Mouse (Mus musculus) limb, embryonic 11.5 days (tissue): ENCODE results near the gene Nhp2. TPM values are rescaled to one million over a fixed set of nuclear protein-coding genes. Genes with fewer than 3 reads are reported as not detected.
"Not testable (repeated sequence)": the region's sequence is repeated elsewhere in the genome, so short reads cannot be mapped to it uniquely, and the experiment has no call there.

ENCODE experiments used
- ATAC-seq: fragments of 200-750 bp; cut with Nextera tagmentation; 2 replicates; pipeline ENCODE4 v1.8.0; 2017; ENCODE audit warnings: low read depth; ENCODE audit not compliant: insufficient number of reproducible peaks, low FRiP score, low TSS enrichment
- DNase-seq: peaks from one replicate; pipeline ENCODE4 v3.0.0-alpha.2; 2015; ENCODE audit warnings: low spot score
- H3K27ac ChIP-seq: fragments of 300-500 bp; sonication (generic); replicated peaks from 2 replicates; pipeline ENCODE4 v1.5.1; 2014; ENCODE audit warnings: low read depth, mild to moderate bottlenecking, low read length
- H3K27me3 ChIP-seq: fragments of 300-500 bp; sonication (generic); 2 replicates; pipeline ENCODE4 v1.6.1; 2014; ENCODE audit warnings: mild to moderate bottlenecking, low read length, mixed read lengths; ENCODE audit not compliant: control insufficient read depth, insufficient read depth
- H3K36me3 ChIP-seq: fragments of 300-500 bp; sonication (generic); 2 replicates; pipeline ENCODE4 v1.6.1; 2014; ENCODE audit warnings: mild to moderate bottlenecking, low read length, moderate library complexity, mixed read lengths; ENCODE audit not compliant: control insufficient read depth, insufficient read depth
- H3K4me1 ChIP-seq: fragments of 300-500 bp; sonication (generic); 2 replicates; pipeline ENCODE4 v1.6.1; 2014; ENCODE audit warnings: low read length, mixed read lengths; ENCODE audit not compliant: control insufficient read depth, insufficient read depth
- H3K4me2 ChIP-seq: fragments of 300-500 bp; sonication (generic); 2 replicates; pipeline ENCODE4 v1.6.1; 2014; ENCODE audit warnings: low read depth, mild to moderate bottlenecking, moderate library complexity; ENCODE audit not compliant: severe bottlenecking
- H3K4me3 ChIP-seq: fragments of 300-500 bp; sonication (generic); 2 replicates; pipeline ENCODE4 v1.5.1; 2014; ENCODE audit warnings: low read depth, low read length
- H3K9ac ChIP-seq: fragments of 300-500 bp; sonication (generic); 2 replicates; pipeline ENCODE4 v1.6.1; 2014; ENCODE audit warnings: mild to moderate bottlenecking, low read length
- H3K9me3 ChIP-seq: fragments of 300-500 bp; sonication (generic); 2 replicates; pipeline ENCODE4 v1.6.1; 2016; ENCODE audit warnings: low read length; ENCODE audit not compliant: control insufficient read depth
- WGBS: fragments of 180-500 bp; shearing (Covaris S2); extraction: QIAGEN DNeasy Blood & Tissue Kit; methylation state at CpG from one replicate; pipeline ENCODE4 v1.1.7; 2014; 5-methylcytosine and 5-hydroxymethylcytosine counted together
- polyA plus RNA-seq: library from polyadenylated mRNA; unstranded; fragments of >200 nt; fragmentation: Nextera tagmentation; extraction: Ambion mirVana; gene quantifications from 2 replicates; pipeline ENCODE4 v1.2.1, GENCODE M21; 2014

The Nhp2 gene
- polyA plus RNA-seq, 1 experiment from 2014 or later, result 181 TPM

DNA sequence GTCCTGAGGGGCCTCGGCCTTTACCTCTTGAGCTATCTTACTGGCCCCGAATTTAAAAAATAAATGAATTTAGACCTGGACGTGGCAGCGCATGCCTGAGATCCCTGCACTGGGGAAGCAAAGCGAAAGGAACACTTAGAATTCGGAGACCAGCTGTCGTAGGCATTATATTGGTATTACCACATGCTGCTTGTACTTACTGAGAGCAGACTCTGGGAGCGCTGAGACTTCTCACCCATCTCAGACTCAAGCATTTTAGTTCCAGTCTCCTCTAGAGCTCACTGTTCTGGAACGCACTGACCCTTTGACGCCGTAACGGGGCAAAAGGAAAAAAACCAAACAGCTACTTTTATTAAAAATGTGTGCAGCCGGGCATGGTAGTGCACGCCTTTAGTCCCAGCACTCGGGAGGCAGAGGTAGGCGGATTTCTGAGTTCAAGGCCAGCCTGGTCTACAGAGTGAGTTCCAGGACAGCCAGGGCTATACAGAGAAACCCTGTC is 42.4 kb downstream of the Nhp2 start:
- 88% methylated on average over 16 of the region's 16 CpGs for WGBS
- no peak for ATAC-seq
- no peaks in the 10 kb centered on the region for H3K27me3 ChIP-seq

DNA sequence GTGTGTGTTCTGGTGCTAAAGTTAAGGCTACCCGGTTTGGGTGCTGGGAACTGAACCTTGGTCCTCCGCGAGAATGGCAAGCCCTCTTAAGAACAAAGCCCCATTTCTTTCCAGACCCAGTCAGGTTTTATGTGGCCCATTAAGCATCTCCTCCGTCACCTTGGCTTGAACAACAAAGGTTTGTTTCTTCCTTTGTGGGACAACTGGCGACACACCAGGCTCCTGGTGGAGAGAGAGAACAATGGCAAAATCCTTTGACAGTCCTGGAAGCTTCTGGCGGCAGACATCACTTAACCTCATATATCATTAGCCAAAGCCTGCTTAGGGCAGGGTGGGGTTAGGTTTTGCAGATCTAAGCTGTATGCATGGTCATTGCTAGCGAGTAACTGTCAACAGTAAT is 43.1 kb downstream of the Nhp2 start:
- no peak overlapping the region for H3K9ac ChIP-seq
- no peak for DNase-seq
- WGBS, result 82% methylated on average over 7 of the region's 7 CpGs
- no peaks in the 10 kb centered on the region for H3K36me3 ChIP-seq
- ATAC-seq, result no peak
- no peaks in the 10 kb centered on the region for H3K9me3 ChIP-seq
- H3K27ac ChIP-seq, result no peak overlapping the region
- no peak overlapping the region for H3K4me3 ChIP-seq
- no peak overlapping the region for H3K4me2 ChIP-seq
- H3K4me1 ChIP-seq, result peaks cover 7% of the 10 kb centered on the region; the same call in 1 of the 2 replicates
- H3K27me3 ChIP-seq, result no peaks in the 10 kb centered on the region

More for the DNA sequence above, 42.4 kb downstream of the Nhp2 start:
- peaks cover 7% of the 10 kb centered on the region; the same call in 1 of the 2 replicates for H3K4me1 ChIP-seq
- no peak overlapping the region for H3K9ac ChIP-seq
- no peak for DNase-seq
- H3K9me3 ChIP-seq, result no peaks in the 10 kb centered on the region
- H3K36me3 ChIP-seq, result no peaks in the 10 kb centered on the region
- H3K4me2 ChIP-seq, result no peak overlapping the region
- H3K4me3 ChIP-seq, result no peak overlapping the region
- H3K27ac ChIP-seq, result no peak overlapping the region

DNA sequence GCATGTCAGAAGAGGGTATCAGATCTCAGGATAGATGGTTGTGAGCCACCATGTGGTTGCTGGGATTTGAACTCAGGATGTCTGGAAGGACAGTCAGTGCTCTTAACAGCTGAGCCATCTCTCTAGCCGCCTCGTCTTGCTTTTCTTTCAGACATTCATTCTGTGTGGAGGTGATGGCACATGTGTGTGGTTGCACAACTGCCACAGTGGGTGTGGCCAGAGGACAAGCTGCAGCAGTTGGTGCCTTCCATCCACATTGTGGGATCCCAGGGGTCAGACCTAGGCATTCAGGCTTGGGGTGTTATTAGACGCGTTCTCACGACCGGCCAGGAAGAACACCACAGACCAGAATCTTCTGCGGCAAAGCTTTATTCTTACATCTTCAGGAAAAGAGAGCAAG is 45.2 kb downstream of the Nhp2 start:
- DNase-seq, H3K9me3 ChIP-seq: not testable (repeated sequence)
- 93% methylated on average over 7 of the region's 7 CpGs for WGBS

DNA sequence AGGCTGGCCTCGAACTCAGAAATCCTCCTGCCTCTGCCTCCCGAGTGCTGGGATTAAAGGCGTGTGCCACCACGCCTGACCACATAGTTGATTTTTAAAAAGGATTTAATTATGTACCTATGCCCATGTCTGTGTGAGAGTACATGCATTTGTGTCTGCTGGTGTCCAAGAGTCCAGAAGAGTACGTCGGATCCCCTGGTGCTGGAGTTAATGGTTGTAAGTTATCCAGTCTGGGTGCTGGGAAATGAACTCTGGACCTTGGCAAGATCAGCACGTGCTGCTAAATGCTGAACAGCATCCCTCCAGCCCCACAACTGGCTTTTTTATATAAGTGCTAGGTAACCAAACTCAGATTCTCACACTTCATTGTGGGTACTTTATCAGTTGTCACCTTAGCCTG is 51.3 kb downstream of the Nhp2 start:
- H3K27ac ChIP-seq, result no peak overlapping the region
- H3K4me3 ChIP-seq, result no peak overlapping the region
- H3K27me3 ChIP-seq, result no peaks in the 10 kb centered on the region
- no peaks in the 10 kb centered on the region for H3K36me3 ChIP-seq
- no peak overlapping the region for H3K9ac ChIP-seq
- WGBS, result 96% methylated on average over 7 of the region's 7 CpGs
- ATAC-seq (no peak), DNase-seq (no peak)
- H3K9me3 ChIP-seq, result no peaks in the 10 kb centered on the region
- no peak overlapping the region for H3K4me2 ChIP-seq
- no peaks in the 10 kb centered on the region for H3K4me1 ChIP-seq

More for the DNA sequence above, 45.2 kb downstream of the Nhp2 start:
- H3K9ac ChIP-seq, H3K36me3 ChIP-seq, ATAC-seq, H3K4me3 ChIP-seq, H3K27me3 ChIP-seq, H3K27ac ChIP-seq, H3K4me2 ChIP-seq, H3K4me1 ChIP-seq: not testable (repeated sequence)

DNA sequence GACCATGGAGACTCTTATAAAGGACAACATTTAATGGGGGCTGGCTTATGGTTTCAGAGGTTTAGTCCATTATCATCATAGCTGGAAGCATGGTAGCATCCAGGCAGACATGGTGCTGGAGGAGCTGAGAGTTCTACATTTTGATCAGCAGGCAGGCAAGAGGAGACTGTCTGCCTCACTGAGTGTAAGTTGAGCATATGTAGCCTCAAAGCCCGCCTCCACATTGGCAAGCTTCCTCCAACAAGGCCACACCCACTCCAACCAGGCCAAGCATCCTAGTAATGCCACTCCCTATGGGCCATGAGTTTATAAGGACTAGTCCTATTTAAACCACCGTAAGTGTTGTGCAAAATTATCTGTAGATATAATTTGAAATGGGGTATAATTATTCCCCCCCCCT is 51.8 kb downstream of the Nhp2 start:
- H3K9me3 ChIP-seq, result no peaks in the 10 kb centered on the region
- no peak overlapping the region for H3K4me3 ChIP-seq
- H3K27ac ChIP-seq, result no peak overlapping the region
- no peaks in the 10 kb centered on the region for H3K27me3 ChIP-seq
- DNase-seq, result no peak
- 81% methylated on average over 2 of the region's 2 CpGs for WGBS
- H3K4me2 ChIP-seq, result no peak overlapping the region
- H3K9ac ChIP-seq, result no peak overlapping the region
- no peaks in the 10 kb centered on the region for H3K4me1 ChIP-seq
- ATAC-seq, result no peak
- H3K36me3 ChIP-seq, result no peaks in the 10 kb centered on the region

DNA sequence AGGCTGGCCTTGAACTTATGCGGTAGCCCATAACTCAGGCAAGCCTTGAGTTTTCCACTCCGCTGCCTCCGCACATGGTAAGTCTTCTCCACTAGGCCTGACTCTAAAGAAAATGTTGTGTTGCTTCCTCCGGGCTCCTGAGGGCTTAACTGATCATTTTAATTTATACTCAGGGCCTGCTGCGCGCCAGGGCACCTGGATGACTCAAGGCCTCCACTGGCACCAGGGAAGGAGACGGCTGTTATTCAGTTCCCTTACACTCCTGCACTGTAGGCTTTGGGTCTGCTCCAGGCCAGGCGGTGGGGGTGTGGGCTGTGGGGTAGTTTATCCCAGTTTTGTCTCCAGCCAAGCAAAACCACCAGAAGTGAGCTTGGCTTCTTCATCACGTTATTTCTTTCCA is 53.8 kb downstream of the Nhp2 start:
- Histone ChIP-seq H3K27ac (no peak overlapping the region), H3K9me3 (no peaks in the 10 kb centered on the region), H3K4me1 (no peaks in the 10 kb centered on the region), H3K4me2 (no peak overlapping the region), H3K27me3 (no peaks in the 10 kb centered on the region), H3K36me3 (no peaks in the 10 kb centered on the region), H3K4me3 (no peak overlapping the region), H3K9ac (no peak overlapping the region)
- ATAC-seq, result no peak
- 85% methylated on average over 9 of the region's 9 CpGs for WGBS
- DNase-seq, result no peak

Other genes starting within 250 kb of the Nhp2 start
- 11.0 and 12.5 TPM in 2 replicates for gene Phykpl, start 35.0 kb upstream of the Nhp2 start, polyA plus RNA-seq
- gene Hnrnpab, start 12.9 kb upstream of the Nhp2 start, polyA plus RNA-seq, result 796 and 869 TPM in 2 replicates
- gene Rmnd5b, start 16.2 kb downstream of the Nhp2 start, polyA plus RNA-seq, result 38.1 and 40.8 TPM in 2 replicates
- gene N4bp3, start 31.1 kb downstream of the Nhp2 start, polyA plus RNA-seq, result 14.3 and 18.2 TPM in 2 replicates
- gene D930048N14Rik, start 31.2 kb downstream of the Nhp2 start, polyA plus RNA-seq, result 2.4 and 2.5 TPM in 2 replicates
- gene 0610009B22Rik, start 69.1 kb downstream of the Nhp2 start, polyA plus RNA-seq, result 89.1 and 95.4 TPM in 2 replicates
- gene Sec24a, start 143.9 kb downstream of the Nhp2 start, polyA plus RNA-seq, result 11.4 and 13.6 TPM in 2 replicates
- gene Sar1b, start 144.0 kb downstream of the Nhp2 start, polyA plus RNA-seq, result 89.5 and 90.5 TPM in 2 replicates
- 0.28 and 0.44 TPM in 2 replicates for gene Jade2, start 237.9 kb downstream of the Nhp2 start, polyA plus RNA-seq